Mouse (Mus musculus) heart, postnatal 0 days (tissue): ENCODE measurements around the gene Tiam2. TPM values are rescaled to one million over a fixed set of nuclear protein-coding genes. Genes with fewer than 3 reads are reported as not detected.

ENCODE experiments used
- ATAC-seq: fragments of 200-750 bp; cut with Nextera tagmentation; 2 replicates; pipeline ENCODE4 v1.8.0; 2017; ENCODE audit warnings: low read depth, moderate number of reproducible peaks, moderate library complexity; ENCODE audit not compliant: insufficient read depth
- DNase-seq: peaks from one replicate; pipeline ENCODE4 v3.0.0-alpha.2; 2016; ENCODE audit warnings: low spot score
- H3K27ac ChIP-seq: fragments of 300-500 bp; sonication (generic); 2 replicates; pipeline ENCODE4 v1.5.1; 2014; ENCODE audit warnings: low read depth, mild to moderate bottlenecking
- H3K27me3 ChIP-seq: fragments of 300-500 bp; sonication (generic); 2 replicates; pipeline ENCODE4 v1.6.1; 2014; ENCODE audit warnings: low read length, mixed read lengths; ENCODE audit not compliant: control insufficient read depth, insufficient read depth
- H3K36me3 ChIP-seq: fragments of 300-500 bp; sonication (generic); replicated peaks from 2 replicates; pipeline ENCODE4 v1.6.1; 2014; ENCODE audit warnings: low read length, mixed read lengths; ENCODE audit not compliant: control insufficient read depth, insufficient read depth
- H3K4me1 ChIP-seq: fragments of 300-500 bp; sonication (generic); 2 replicates; pipeline ENCODE4 v1.6.1; 2014; ENCODE audit warnings: antibody characterized with exemption; ENCODE audit not compliant: control insufficient read depth, insufficient read depth
- H3K4me2 ChIP-seq: fragments of 300-500 bp; sonication (generic); 2 replicates; pipeline ENCODE4 v1.6.1; 2014; ENCODE audit warnings: low read depth, mild to moderate bottlenecking, low read length, moderate library complexity
- H3K4me3 ChIP-seq: fragments of 300-500 bp; sonication (generic); 2 replicates; pipeline ENCODE4 v1.5.1; 2014; ENCODE audit warnings: low read depth, low read length
- H3K9ac ChIP-seq: fragments of 300-500 bp; sonication (generic); replicated peaks from 2 replicates; pipeline ENCODE4 v1.6.1; 2014; ENCODE audit warnings: low read depth, low read length, mixed read lengths
- H3K9me3 ChIP-seq: fragments of 300-500 bp; sonication (generic); replicated peaks from 2 replicates; pipeline ENCODE4 v1.6.1; 2016; ENCODE audit warnings: low read length; ENCODE audit not compliant: control insufficient read depth
- CTCF ChIP-seq: IDR thresholded peaks from 2 replicates; pipeline ENCODE4 v1.5.1; 2016; ENCODE audit warnings: antibody characterized with exemption, control low read depth, low read depth
- EP300 ChIP-seq: IDR thresholded peaks from 2 replicates; pipeline ENCODE4 v1.6.1; 2016; ENCODE audit warnings: antibody characterized with exemption, low read depth
- WGBS: fragments of 180-500 bp; shearing (Covaris S2); extraction: QIAGEN DNeasy Blood & Tissue Kit; methylation state at CpG from one replicate; pipeline ENCODE4 v1.1.7; 2014; 5-methylcytosine and 5-hydroxymethylcytosine counted together
- polyA plus RNA-seq: library from polyadenylated mRNA; unstranded; fragments of >200 nt; fragmentation: Nextera tagmentation; extraction: Ambion mirVana; gene quantifications from 2 replicates; pipeline ENCODE4 v1.2.1, GENCODE M21; 2015
- total RNA-seq: library from RNA; depleted of rRNA; stranded (reverse); fragments of >200 nt; gene quantifications from 2 replicates; pipeline ENCODE4 v1.2.3, GENCODE M21; 2014; ENCODE audit warnings: low replicate concordance

Tiam2 gene
- total and polyA plus RNA-seq, 2 experiments from 2014 or later = 1.7 to 3.6 TPM

DNA sequence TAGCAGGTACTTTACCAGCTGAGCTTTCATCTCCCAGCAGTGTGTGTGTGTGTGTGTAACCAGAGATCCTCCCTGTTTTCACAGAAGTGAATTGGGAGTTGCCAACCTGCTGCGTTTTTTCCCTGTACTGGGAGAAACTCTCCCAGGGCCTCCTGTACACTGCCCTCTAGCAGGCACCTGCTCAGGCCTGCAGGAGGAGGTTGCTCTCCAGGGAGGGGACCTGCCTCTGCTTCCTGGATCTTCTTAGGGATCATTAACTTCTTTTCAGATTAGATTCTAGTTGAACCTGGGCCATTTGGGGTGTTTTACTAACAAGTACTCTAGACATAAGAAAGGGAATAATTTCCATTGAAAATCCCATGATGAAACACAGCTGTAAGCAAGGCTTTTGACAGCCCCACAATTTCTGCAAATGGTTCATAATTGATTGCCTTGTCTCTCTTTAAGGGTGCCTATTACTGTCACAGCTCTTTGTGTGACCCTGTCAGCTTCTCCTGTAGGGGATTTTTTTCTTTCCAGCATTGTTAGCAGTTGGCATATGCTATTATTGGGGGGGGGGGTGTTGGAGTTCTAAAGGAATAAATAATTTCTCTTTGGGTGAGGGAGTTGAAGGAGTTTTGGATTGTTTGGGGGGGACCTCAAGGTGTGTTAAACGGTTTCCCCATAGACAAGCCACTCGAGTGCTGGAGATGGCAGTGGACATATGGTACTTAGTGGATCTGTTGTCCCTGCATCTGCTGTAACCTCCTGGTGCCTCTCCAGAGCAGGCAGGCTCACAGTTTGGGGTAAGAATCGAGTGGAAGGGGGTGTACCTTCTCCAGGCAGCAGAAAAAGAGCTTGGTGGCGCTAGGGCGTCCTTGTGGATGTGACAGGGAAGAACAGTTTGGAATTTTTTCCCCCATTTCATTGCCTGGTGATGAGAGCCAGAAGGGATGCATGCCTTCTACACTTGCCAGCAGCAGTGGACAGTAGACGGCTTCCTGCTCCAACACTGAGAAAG is 155.5 kb downstream of the Tiam2 start:
- H3K36me3 ChIP-seq = no peaks in the 10 kb centered on the region; the same call in 1 of the 2 replicates
- no peak for ATAC-seq
- TF ChIP-seq CTCF (no peak), EP300 (no peak)
- H3K9me3 ChIP-seq = no peaks in the 10 kb centered on the region
- H3K4me3 ChIP-seq = no peak overlapping the region
- 58% methylated on average over 7 of the region's 7 CpGs for WGBS
- H3K4me2 ChIP-seq = no peak overlapping the region
- H3K4me1 ChIP-seq = no peaks in the 10 kb centered on the region
- no peak overlapping the region for H3K9ac ChIP-seq
- DNase-seq = no peak
- no peak overlapping the region for H3K27ac ChIP-seq
- H3K27me3 ChIP-seq = no peaks in the 10 kb centered on the region

DNA sequence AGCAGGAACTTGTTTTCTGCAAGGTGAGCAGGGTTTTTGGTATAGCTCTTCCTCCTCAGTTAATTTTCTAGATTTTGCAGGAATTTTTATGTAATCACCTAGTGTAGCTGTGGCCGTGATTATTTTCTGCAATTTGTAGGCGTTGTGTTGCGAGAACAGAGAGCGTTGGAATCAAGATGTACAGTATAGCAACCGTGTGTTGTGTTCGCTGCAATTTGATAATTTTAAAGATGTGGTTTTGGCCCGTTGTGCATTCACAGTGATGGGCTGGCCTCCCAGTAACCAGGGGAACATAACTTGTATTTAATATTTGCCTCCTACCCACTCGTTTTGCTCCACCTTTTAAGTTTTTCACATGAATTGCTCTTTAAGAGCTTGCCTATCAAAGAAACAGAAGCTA is 156.7 kb downstream of the Tiam2 start:
- no peak overlapping the region for H3K4me2 ChIP-seq
- no peak overlapping the region for H3K9ac ChIP-seq
- H3K36me3 ChIP-seq = no peaks in the 10 kb centered on the region; the same call in 1 of the 2 replicates
- no peaks in the 10 kb centered on the region for H3K9me3 ChIP-seq
- TF ChIP-seq EP300 (no peak), CTCF (no peak)
- H3K4me1 ChIP-seq = no peaks in the 10 kb centered on the region
- 85% methylated on average over 8 of the region's 8 CpGs for WGBS
- H3K27me3 ChIP-seq = no peaks in the 10 kb centered on the region
- no peak overlapping the region for H3K4me3 ChIP-seq
- H3K27ac ChIP-seq = no peak overlapping the region
- no peak for ATAC-seq
- DNase-seq = no peak

GRCm38 (mm10) chr17:3485851-3486250 is 159.5 kb downstream of the Tiam2 start:
- H3K27me3 ChIP-seq = no peaks in the 10 kb centered on the region
- TF ChIP-seq CTCF = no peak
- TF ChIP-seq EP300 = no peak
- no peak overlapping the region for H3K4me3 ChIP-seq

DNA sequence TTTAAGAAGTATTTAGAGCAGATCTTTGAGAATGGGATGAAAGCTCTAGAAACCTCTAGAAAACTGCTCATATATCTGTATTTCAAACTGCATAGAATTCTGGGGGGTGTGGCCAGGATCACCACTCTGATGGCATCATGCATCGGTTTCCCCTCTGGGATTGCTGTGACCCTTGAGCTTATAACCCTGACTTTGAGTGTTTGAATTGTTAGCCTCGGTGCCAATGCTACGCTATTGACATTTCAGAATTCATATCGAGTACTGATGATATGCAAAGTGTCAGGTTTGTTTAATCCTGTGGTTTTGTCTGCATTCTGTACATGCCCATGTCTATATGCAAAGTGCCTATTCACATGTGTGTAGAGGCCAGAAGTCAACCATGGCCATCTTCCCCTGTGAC is 160.8 kb downstream of the Tiam2 start:
- DNase-seq = no peak
- no peaks in the 10 kb centered on the region for H3K4me1 ChIP-seq
- no peak overlapping the region for H3K4me3 ChIP-seq
- H3K4me2 ChIP-seq = no peak overlapping the region
- WGBS = 86% methylated on average over 4 of the region's 4 CpGs
- H3K27me3 ChIP-seq = no peaks in the 10 kb centered on the region
- TF ChIP-seq EP300 (no peak), CTCF (no peak)
- H3K36me3 ChIP-seq = no peaks in the 10 kb centered on the region
- H3K27ac ChIP-seq = no peak overlapping the region
- no peaks in the 10 kb centered on the region for H3K9me3 ChIP-seq
- no peak for ATAC-seq
- H3K9ac ChIP-seq = no peak overlapping the region

More at GRCm38 (mm10) chr17:3485851-3486250, 159.5 kb downstream of the Tiam2 start:
- DNase-seq = no peak
- Histone ChIP-seq H3K4me2 (no peak overlapping the region), H3K4me1 (no peaks in the 10 kb centered on the region), H3K27ac (no peak overlapping the region), H3K9me3 (no peaks in the 10 kb centered on the region), H3K9ac (no peak overlapping the region), H3K36me3 (no peaks in the 10 kb centered on the region)
- no peak for ATAC-seq
- 75% methylated on average over 7 of the region's 7 CpGs for WGBS

- ATAC-seq = no peak
- Histone ChIP-seq H3K9me3 (no peaks in the 10 kb centered on the region), H3K4me3 (no peak overlapping the region), H3K4me2 (no peak overlapping the region), H3K27me3 (no peaks in the 10 kb centered on the region), H3K36me3 (no peaks in the 10 kb centered on the region), H3K27ac (no peak overlapping the region), H3K9ac (no peak overlapping the region), H3K4me1 (no peaks in the 10 kb centered on the region)
- no peak for DNase-seq
- WGBS = 78% methylated on average over 12 of the region's 12 CpGs
- TF ChIP-seq CTCF (no peak), EP300 (no peak)
These were observed 161.6 kb downstream of the Tiam2 start for GRCm38 (mm10) chr17:3487721-3488601.
